Mouse (Mus musculus) monocyte, adult 59 days (primary cell): ENCODE data around the gene Ttll9. TPM values are rescaled to one million over a fixed set of nuclear protein-coding genes. Genes with fewer than 3 reads are reported as not detected.

Source experiments
- total RNA-seq, 2 experiments: library from RNA; stranded (reverse); gene quantifications; one replicate each; pipeline ENCODE4 v1.2.4; 2023

Ttll9 gene
- total RNA-seq = not detected

DNA sequence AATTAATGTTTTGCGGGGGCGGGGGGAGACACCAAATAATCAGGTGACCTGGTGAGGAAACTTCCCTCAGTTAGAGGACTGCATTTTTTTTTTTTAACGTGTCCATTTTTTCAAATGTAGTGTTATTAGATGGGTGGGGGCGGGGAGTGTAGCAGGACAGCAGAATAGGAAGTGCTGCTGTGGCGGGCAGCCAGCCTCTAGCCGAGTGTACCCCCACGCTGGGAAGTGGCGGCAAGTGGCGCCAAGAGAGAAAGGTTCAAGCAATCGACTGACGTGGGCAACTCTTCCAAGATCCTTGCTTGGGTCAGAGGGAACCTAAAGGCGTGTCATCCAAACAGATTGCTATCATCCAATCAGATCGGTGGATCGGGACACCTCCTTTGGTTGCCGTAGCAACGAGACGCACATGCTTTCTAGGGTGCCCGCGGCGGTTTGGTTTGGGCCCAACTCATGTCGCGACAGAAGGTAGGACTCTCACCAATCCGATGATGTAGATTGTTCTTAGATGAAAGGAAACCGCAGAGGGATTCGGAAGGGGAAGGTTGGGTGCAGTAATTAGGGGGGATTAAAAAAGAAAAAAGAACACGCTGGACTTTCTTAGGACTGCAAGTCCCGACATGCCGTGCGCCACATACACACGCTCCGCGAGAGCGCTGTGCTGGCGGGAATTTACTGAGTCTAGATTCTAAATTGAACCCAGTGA lies at the start of gene Ttll9:
TSS of gene Ttll9 (plus strand) at position 395 of the 703 bp plus-strand sequence.

DNA sequence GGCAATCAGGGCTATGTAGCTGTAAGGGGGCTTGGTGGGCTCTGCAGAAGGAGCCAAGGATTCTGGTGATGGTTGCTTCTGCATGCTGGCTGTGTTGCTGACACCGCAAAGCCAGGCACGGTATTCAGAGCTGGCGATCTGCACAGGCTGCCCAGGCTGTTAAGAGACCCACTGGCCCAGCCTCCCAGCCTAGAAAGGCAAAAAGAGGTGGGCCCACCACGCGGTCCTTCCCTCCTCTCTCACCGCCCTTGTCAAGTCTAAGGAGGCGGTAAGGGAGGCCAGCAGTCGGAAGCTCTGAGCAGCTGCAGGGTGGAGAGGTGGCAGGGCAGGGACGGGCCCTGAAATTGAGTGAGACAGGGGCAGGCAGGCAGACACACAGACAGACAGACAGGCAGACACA lies 29.2 kb upstream of the Ttll9 start, which contains the start of gene Foxs1:
TSS of gene Foxs1 (minus strand) at position 161 of the 400 bp plus-strand sequence.

DNA sequence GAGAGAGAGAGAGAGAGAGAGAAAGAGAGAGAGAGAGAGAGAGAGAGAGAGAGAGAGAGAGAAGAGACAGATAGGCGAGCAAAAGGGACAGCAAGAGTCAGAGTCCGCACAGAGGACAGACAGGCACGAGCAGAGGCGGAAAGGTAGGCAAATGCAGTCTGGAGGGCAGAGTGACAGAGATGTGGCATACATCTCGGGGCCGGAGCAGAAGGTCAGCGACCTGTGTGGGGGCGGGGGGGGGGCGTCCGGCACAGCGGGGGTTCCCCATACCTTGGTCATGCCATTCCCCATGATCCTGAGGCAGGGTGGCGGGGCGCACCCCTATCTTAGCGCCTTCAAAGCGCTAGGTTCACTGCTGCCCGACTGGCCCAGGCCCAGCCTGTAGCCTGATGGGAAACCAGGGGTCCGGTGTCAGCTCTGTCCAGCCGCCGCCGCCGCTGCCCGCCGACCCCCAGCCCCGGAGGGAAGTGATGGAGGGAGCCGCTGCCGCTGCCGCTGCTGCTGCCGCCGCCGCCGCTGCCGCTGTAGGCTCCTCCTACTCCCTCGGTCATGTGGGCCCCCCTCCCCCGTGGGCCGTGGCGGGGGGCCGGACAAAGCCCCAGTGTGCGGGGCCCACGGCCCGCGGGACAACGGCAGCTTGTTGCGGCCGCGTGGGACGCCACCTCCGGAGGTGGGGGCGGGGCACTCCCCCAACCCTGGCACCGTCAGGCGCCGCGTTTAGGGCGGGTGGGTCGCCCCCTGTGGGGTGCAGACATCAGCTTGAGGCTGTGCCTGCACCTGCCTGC lies 11.0 kb upstream of the Ttll9 start, which contains the start of gene Dusp15:
TSS of gene Dusp15 (minus strand) at position 634 of the 785 bp plus-strand sequence.

DNA sequence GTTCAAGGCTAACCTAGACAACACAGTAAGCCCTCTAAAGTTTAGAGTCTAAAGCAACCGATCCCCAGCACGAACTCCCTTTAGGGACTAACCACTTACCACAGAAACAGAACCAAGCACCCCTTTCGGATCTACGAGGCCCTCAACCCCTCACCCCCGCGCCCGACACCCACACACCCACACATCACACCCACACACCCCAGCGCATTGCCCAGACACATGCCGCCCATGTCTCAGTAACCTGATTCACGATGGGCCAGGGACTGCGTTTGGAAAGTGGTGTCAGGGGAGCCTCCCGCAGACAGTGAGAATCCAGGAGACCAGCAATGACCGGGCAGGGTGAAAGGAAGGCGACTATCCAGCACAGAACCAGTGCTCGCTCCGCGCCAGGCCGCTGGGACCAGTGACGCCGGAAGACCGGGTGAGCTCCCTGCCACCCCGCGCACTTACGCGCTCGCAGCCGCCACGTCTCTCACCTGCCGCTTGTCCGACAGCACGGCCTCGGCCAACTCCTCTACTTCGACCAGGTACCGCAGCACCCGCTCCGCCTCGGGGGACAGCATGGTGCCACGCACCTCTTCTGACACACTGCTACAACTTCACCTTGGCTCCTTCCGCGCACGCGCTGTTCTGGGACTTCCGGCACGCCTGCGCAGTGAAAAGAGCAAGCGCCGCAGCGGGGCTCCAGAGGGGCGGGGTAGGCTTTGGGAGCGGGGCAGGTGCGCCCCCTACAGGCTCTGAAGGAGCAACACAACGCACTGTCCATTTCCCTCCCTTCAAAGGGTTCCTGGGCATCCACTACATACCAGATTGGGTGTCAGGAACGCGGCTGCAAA lies 52.7 kb downstream of the Ttll9 start, which contains the start of gene Pdrg1:
TSS of gene Pdrg1 (minus strand) at position 670 of the 836 bp plus-strand sequence.

DNA sequence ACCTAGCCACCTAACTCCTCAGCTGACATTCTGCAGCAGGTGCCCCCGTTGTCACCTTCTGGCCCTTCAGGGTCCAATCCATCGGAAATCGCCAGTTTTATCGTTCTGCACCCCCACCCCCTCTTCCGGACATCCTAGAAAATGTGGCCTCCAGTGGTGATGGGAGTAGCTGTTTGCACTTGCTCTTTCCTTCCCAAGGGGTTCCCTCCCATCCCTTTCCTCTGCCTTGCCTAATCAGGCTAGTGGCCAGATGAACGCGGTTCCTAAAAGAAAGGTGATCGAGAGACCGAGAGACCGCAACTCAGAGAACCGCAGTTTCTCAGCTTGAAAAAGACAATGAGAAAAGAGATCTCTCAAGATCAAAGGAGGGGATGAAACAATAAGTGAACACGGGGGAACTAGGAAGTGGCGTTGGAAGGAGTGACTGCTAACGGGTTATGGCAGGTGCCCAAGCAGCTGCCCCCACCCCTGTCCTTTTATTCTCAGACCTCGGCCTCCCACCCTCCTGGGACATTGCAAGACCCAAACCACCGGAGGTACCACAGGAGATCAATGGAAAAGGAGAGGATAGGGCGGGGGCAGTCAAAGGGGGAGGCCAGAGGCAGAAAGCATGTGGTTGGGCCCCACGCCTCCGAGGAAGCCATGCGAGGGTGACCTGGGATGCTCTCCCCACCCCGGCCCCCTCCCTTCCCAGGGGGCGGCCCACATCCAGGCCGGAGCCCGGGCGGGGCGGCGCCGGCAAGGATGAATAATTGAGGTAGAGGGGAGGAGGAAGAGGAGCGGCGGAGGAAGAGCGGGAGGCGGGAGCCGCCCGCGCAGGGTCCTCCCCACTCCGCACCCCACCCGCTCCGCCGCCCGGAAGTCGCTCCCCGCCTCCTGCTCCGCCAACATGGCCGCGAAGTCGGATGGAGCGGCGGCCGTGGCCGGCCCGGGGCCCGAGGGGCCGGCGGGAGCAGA lies 69.1 kb downstream of the Ttll9 start, which contains the start of gene Xkr7:
TSS of gene Xkr7 (plus strand) at position 727 of the 957 bp plus-strand sequence.

Other genes with a start within 250 kb of the Ttll9 start
- 10 to 100 TPM; 46.4 to 77.6 TPM for gene Id1, start 226.2 kb upstream of the Ttll9 start, total RNA-seq
- gene Cox4i2, start 208.3 kb upstream of the Ttll9 start, total RNA-seq = not detected
- 10 to 100 TPM; 16.2 to 19.7 TPM for gene Bcl2l1, start 130.8 kb upstream of the Ttll9 start, total RNA-seq
- 1 to 10 TPM in 1 of 2 experiments, under 1 TPM in 1; 0.73 to 3.4 TPM for gene Tpx2, start 114.5 kb upstream of the Ttll9 start, total RNA-seq
- not detected for gene Mylk2, start 51.1 kb upstream of the Ttll9 start, total RNA-seq
- not detected for gene Foxs1, start 29.3 kb upstream of the Ttll9 start, total RNA-seq
- gene Dusp15, start 10.8 kb upstream of the Ttll9 start, total RNA-seq = not detected
- gene Pdrg1, start 52.9 kb downstream of the Ttll9 start, total RNA-seq = 10 to 100 TPM; 33.5 to 36.8 TPM
- not detected for gene Xkr7, start 69.4 kb downstream of the Ttll9 start, total RNA-seq
- not detected for gene Ccm2l, start 103.5 kb downstream of the Ttll9 start, total RNA-seq
- 100 to 1,000 TPM; 416 TPM for gene Hck, start 146.0 kb downstream of the Ttll9 start, total RNA-seq
- 100 to 1,000 TPM; 156 to 161 TPM for gene Tm9sf4, start 198.8 kb downstream of the Ttll9 start, total RNA-seq